Mouse (Mus musculus) retina, adult 2 months (tissue): Measurements from ENCODE around the gene Nop16.

Experiments used
- DNase-seq: peaks from one replicate; pipeline ENCODE4 v3.0.0-alpha.2; 2012; ENCODE audit warnings: low read depth, low spot score

The Nop16 gene

GRCm38 (mm10) chr13:54562562-54562961 is 27.3 kb downstream of the Nop16 start:
- no peak for DNase-seq

- DNase-seq: no peak
Measured at GRCm38 (mm10) chr13:54560608-54561007, 29.3 kb downstream of the Nop16 start.

GRCm38 (mm10) chr13:54559656-54560055 is 30.2 kb downstream of the Nop16 start:
- no peak for DNase-seq

GRCm38 (mm10) chr13:54557652-54558051 is 32.2 kb downstream of the Nop16 start:
- no peak for DNase-seq

- DNase-seq: no peak
Measured at GRCm38 (mm10) chr13:54556796-54557195, 33.1 kb downstream of the Nop16 start.

- no peak for DNase-seq
Measured at GRCm38 (mm10) chr13:54556176-54556575, 33.7 kb downstream of the Nop16 start.

- DNase-seq: no peak
Measured at GRCm38 (mm10) chr13:54548036-54548435, 41.9 kb downstream of the Nop16 start.
